In genomic region chr2:125135903-125136811, GRCm38 (mm10) we compare ENCODE assay signal across 8 mouse cellular contexts. TPM values are rescaled to one million over a fixed set of nuclear protein-coding genes. Genes with fewer than 3 reads are reported as not detected.
A peak's percentile ranks its signal among the peaks of the same experiment; 100 is the strongest.
DNase-seq lines count a peak whose midpoint lies in the region; ATAC-seq and TF ChIP-seq lines count a peak whose summit lies in the region.

Ctxn2 (plus strand) TSS chr2:125136692.

- no peaks in the 10 kb centered on the region for H3K9me3 ChIP-seq in forebrain, embryonic 10.5 days
- no peaks in the 10 kb centered on the region for H3K9me3 ChIP-seq in heart, postnatal 0 days (replicated peaks; ENCODE audit: control insufficient read depth, low read length)
- H3K9me3 ChIP-seq in liver, embryonic 13.5 days (replicated peaks), result no peaks in the 10 kb centered on the region
- H3K9me3 ChIP-seq in stomach, embryonic 15.5 days, result no peaks in the 10 kb centered on the region

- peak within 1 kb of the TSS; percentile 52 for H3K4me3 ChIP-seq in forebrain, embryonic 10.5 days
- H3K4me3 ChIP-seq in heart, postnatal 0 days (ENCODE audit: low read depth, low read length), result peak within 1 kb of the TSS; percentile 37
- H3K4me3 ChIP-seq in liver, embryonic 13.5 days (replicated peaks), result peak within 1 kb of the TSS; percentile 23; the same call in 1 of the 2 replicates
- peak within 1 kb of the TSS; percentile 30 for H3K4me3 ChIP-seq in stomach, embryonic 15.5 days (replicated peaks)

- no peaks in the 10 kb centered on the region for H3K36me3 ChIP-seq in forebrain, embryonic 10.5 days (replicated peaks)
- no peaks in the 10 kb centered on the region for H3K36me3 ChIP-seq in heart, postnatal 0 days (replicated peaks; ENCODE audit: control insufficient read depth, insufficient read depth, low read length)
- H3K36me3 ChIP-seq in liver, embryonic 13.5 days, result no peaks in the 10 kb centered on the region
- H3K36me3 ChIP-seq in stomach, embryonic 15.5 days, result no peaks in the 10 kb centered on the region

- no peak for TF ChIP-seq EP300 in heart, postnatal 0 days (IDR thresholded peaks at IDR 0.05; ENCODE audit: low read depth)

- H3K27ac ChIP-seq in forebrain, embryonic 10.5 days, result no peak within 1 kb of the TSS
- H3K27ac ChIP-seq in heart, postnatal 0 days (ENCODE audit: low read depth), result no peak within 1 kb of the TSS
- no peak within 1 kb of the TSS for H3K27ac ChIP-seq in liver, embryonic 13.5 days
- H3K27ac ChIP-seq in stomach, embryonic 15.5 days, result no peak within 1 kb of the TSS

- no peak for TF ChIP-seq CTCF in heart, postnatal 0 days (IDR thresholded peaks at IDR 0.05; ENCODE audit: low read depth)

- no peak within 1 kb of the TSS for H3K9ac ChIP-seq in heart, postnatal 0 days (replicated peaks; ENCODE audit: low read depth, low read length)
- H3K9ac ChIP-seq in liver, embryonic 13.5 days, result no peak within 1 kb of the TSS
- H3K9ac ChIP-seq in stomach, embryonic 15.5 days, result no peak within 1 kb of the TSS

- H3K27me3 ChIP-seq in forebrain, embryonic 10.5 days (ENCODE audit: poor library complexity, severe bottlenecking), result peaks cover 12% of the 10 kb centered on the region
- H3K27me3 ChIP-seq in heart, postnatal 0 days (ENCODE audit: control insufficient read depth, insufficient read depth, low read length), result peaks cover 9% of the 10 kb centered on the region; the same call in 1 of the 2 replicates
- peaks cover 14% of the 10 kb centered on the region for H3K27me3 ChIP-seq in liver, embryonic 13.5 days
- no peaks in the 10 kb centered on the region for H3K27me3 ChIP-seq in stomach, embryonic 15.5 days (replicated peaks)

- 2% methylated on average over 39 of the region's 39 CpGs for WGBS in forebrain, embryonic 10.5 days
- WGBS in heart, postnatal 0 days, result 2% methylated on average over 39 of the region's 39 CpGs
- WGBS in liver, embryonic 13.5 days (ENCODE audit: insufficient replicate concordance), result 3% methylated on average over 39 of the region's 39 CpGs
- 2% methylated on average over 39 of the region's 39 CpGs for WGBS in stomach, embryonic 15.5 days

- peaks cover 17% of the 10 kb centered on the region for H3K4me1 ChIP-seq in forebrain, embryonic 10.5 days
- H3K4me1 ChIP-seq in heart, postnatal 0 days (ENCODE audit: control insufficient read depth, insufficient read depth), result peaks cover 10% of the 10 kb centered on the region
- H3K4me1 ChIP-seq in liver, embryonic 13.5 days (replicated peaks), result peaks cover 8% of the 10 kb centered on the region
- peaks cover 12% of the 10 kb centered on the region for H3K4me1 ChIP-seq in stomach, embryonic 15.5 days

- DNase-seq in B cell, adult 2 months, result peak; percentile 70 to 74
- DNase-seq in brain, adult 2 months (ENCODE audit: low read depth, low spot score), result peak; percentile 88
- peak; percentile 85 for DNase-seq in forebrain, embryonic 10.5 days (ENCODE audit: extremely low spot score, low spot score)
- DNase-seq in heart, postnatal 0 days (ENCODE audit: low spot score), result peak; percentile 67
- peak; percentile 79 for DNase-seq in kidney, postnatal 14 days
- DNase-seq in liver, embryonic 13.5 days, result peak; percentile 61
- peak; percentile 89 for DNase-seq in neural tube, embryonic 10.5 days (ENCODE audit: extremely low spot score, low spot score)

- 0 out of 2 replicates have a peak, but pooled peaks have one; percentile 57 for ATAC-seq in heart, postnatal 0 days (ENCODE audit: insufficient read depth, low read depth)
- no peak for ATAC-seq in liver, embryonic 13.5 days (ENCODE audit: low read depth)
- peak; percentile 56; the same call in 1 of the 2 replicates for ATAC-seq in stomach, embryonic 15.5 days (ENCODE audit: insufficient read depth, low FRiP score, low read depth)

- H3K4me2 ChIP-seq in heart, postnatal 0 days (ENCODE audit: low read depth, low read length), result peak within 1 kb of the TSS; percentile 60
- H3K4me2 ChIP-seq in liver, embryonic 13.5 days, result peak within 1 kb of the TSS; percentile 53
- H3K4me2 ChIP-seq in stomach, embryonic 15.5 days, result peak within 1 kb of the TSS; percentile 58

RNA-seq across cellular contexts. Expression of gene Ctxn2, which starts in this region (rescaled TPM):
- polyA plus RNA-seq in forebrain, embryonic 10.5 days (2016; fragmentation: Nextera tagmentation; extraction: Ambion mirVana), result not detected in 2 replicates
- not detected in 2 replicates for total RNA-seq in heart, postnatal 0 days (2014; rRNA removed; ENCODE audit: low replicate concordance)
- polyA plus RNA-seq in heart, postnatal 0 days (2015; fragmentation: Nextera tagmentation; extraction: Ambion mirVana), result not detected in 2 replicates
- not detected in 2 replicates for polyA plus RNA-seq in liver, embryonic 13.5 days (2015; fragmentation: Nextera tagmentation; extraction: Ambion mirVana)
- 0.30 TPM in 1 of 2 replicates, not detected in the other for polyA plus RNA-seq in stomach, embryonic 15.5 days (2015; fragmentation: Nextera tagmentation; extraction: Ambion mirVana)

Comparison
In these comparisons a context has a peak if more than half of its experiments do, and no peak if none do; other contexts are left out.
1. Peak in DNase-seq and H3K4me3 ChIP-seq in forebrain, embryonic 10.5 days; RNA of the gene not detected or under 1 TPM.
2. Peak in DNase-seq, ATAC-seq, H3K4me3 ChIP-seq and H3K4me2 ChIP-seq in heart, postnatal 0 days; RNA of the gene not detected or under 1 TPM.
3. Peak in DNase-seq, H3K4me3 ChIP-seq and H3K4me2 ChIP-seq in liver, embryonic 13.5 days; RNA of the gene not detected or under 1 TPM.
4. Peak in ATAC-seq, H3K4me3 ChIP-seq and H3K4me2 ChIP-seq in stomach, embryonic 15.5 days; RNA of the gene not detected or under 1 TPM.